Mouse (Mus musculus): Measurements from ENCODE around the gene Nepn. TPM values are rescaled to one million over a fixed set of nuclear protein-coding genes. Genes with fewer than 3 reads are reported as not detected.

Gene Nepn
- polyA plus RNA-seq, 1 experiment from 2014 or later, result not detected

DNA sequence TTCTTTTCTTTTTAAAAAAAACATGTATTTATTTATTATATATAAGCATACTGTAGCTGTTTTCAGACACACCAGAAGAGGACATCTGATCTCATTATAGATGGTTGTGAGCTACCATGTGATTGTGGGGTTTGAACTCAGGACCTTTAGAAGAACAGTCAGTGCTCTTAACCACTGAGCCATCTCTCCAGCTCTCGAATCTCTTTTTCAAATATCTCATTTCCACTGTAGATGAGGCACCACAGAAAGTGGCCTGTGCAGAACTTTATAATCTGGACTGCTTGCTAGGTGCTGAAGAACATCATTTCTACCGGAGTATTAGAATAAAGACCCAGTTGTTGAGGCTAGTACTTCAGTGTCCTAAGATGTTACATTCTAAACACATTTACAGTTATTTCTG is 26.2 kb downstream of the Nepn start:
- WGBS, result 85% methylated on average over 2 of the region's 2 CpGs
- no peak overlapping the region for H3K9ac ChIP-seq
- no peak overlapping the region for H3K4me2 ChIP-seq
- H3K4me3 ChIP-seq, result no peak overlapping the region
- no peaks in the 10 kb centered on the region for H3K9me3 ChIP-seq
- no peaks in the 10 kb centered on the region for H3K36me3 ChIP-seq
- no peaks in the 10 kb centered on the region for H3K27me3 ChIP-seq
- ATAC-seq (ENCODE audit: insufficient number of reproducible peaks, low FRiP score, low TSS enrichment, low read depth), result no peak
- no peak overlapping the region for H3K27ac ChIP-seq
- H3K4me1 ChIP-seq, result peaks cover 18% of the 10 kb centered on the region

GRCm38 (mm10) chr10:52416458-52416857 is 27.7 kb downstream of the Nepn start:
- 5% methylated on average over 2 of the region's 2 CpGs for WGBS
- H3K36me3 ChIP-seq, result no peaks in the 10 kb centered on the region
- H3K9ac ChIP-seq, result no peak overlapping the region
- H3K4me1 ChIP-seq, result peaks cover 18% of the 10 kb centered on the region
- ATAC-seq (ENCODE audit: insufficient number of reproducible peaks, low FRiP score, low TSS enrichment, low read depth), result no peak
- H3K27me3 ChIP-seq, result no peaks in the 10 kb centered on the region
- peak overlapping the region; percentile 48 for H3K4me2 ChIP-seq
- H3K9me3 ChIP-seq, result no peaks in the 10 kb centered on the region
- 0 out of 2 replicates have a peak overlapping the region, but pooled peaks have one; percentile 69 for H3K27ac ChIP-seq
- H3K4me3 ChIP-seq, result peak overlapping the region; percentile 97; the same call in 1 of the 2 replicates

DNA sequence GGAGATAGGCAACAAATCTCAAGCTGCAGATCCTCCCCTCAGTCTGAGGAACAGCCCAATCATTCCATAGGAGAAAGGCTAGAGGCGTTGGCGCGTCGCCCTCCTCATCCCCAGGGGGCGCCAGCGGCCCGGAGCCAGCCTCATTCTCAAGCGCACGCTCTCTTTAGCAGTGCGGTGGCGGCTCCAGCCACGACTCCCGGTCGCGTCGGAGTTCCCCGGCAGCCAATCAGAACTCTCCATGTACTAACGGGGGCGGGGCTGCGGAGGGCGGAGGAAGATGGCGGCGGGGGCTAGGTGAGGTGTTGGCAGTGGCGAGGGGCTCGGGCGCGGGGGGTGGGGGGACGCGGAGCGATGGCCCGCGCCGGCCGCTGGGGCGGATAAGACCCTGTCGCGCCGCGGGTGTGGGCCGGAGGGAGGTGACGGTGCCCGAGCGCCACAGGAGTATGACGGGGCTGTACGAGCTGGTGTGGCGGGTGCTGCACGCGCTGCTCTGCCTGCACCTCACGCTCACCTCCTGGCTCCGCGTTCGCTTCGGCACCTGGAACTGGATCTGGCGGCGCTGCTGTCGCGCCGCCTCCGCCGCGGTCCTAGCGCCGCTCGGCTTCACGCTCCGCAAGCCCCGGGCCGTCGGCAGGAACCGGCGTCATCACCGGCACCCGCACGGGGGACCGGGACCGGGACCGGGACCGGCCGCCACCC is 28.7 kb downstream of the Nepn start, which contains the start of gene Nus1:
TSS of gene Nus1 (plus strand) at position 249 of the 699 bp plus-strand sequence.
- peak within 1 kb of the TSS; percentile 88 for H3K9ac ChIP-seq
- peak within 1 kb of the TSS; percentile 96 for H3K27ac ChIP-seq
- no peaks in the 10 kb centered on the region for H3K36me3 ChIP-seq
- no peaks in the 10 kb centered on the region for H3K27me3 ChIP-seq
- peak within 1 kb of the TSS; percentile 59 for H3K4me2 ChIP-seq
- 1% methylated on average over 71 of the region's 79 CpGs for WGBS
- no peaks in the 10 kb centered on the region for H3K9me3 ChIP-seq
- H3K4me3 ChIP-seq, result peak within 1 kb of the TSS; percentile 97
- peaks cover 18% of the 10 kb centered on the region for H3K4me1 ChIP-seq
- ATAC-seq (ENCODE audit: insufficient number of reproducible peaks, low FRiP score, low TSS enrichment, low read depth), result peak; percentile 99

DNA sequence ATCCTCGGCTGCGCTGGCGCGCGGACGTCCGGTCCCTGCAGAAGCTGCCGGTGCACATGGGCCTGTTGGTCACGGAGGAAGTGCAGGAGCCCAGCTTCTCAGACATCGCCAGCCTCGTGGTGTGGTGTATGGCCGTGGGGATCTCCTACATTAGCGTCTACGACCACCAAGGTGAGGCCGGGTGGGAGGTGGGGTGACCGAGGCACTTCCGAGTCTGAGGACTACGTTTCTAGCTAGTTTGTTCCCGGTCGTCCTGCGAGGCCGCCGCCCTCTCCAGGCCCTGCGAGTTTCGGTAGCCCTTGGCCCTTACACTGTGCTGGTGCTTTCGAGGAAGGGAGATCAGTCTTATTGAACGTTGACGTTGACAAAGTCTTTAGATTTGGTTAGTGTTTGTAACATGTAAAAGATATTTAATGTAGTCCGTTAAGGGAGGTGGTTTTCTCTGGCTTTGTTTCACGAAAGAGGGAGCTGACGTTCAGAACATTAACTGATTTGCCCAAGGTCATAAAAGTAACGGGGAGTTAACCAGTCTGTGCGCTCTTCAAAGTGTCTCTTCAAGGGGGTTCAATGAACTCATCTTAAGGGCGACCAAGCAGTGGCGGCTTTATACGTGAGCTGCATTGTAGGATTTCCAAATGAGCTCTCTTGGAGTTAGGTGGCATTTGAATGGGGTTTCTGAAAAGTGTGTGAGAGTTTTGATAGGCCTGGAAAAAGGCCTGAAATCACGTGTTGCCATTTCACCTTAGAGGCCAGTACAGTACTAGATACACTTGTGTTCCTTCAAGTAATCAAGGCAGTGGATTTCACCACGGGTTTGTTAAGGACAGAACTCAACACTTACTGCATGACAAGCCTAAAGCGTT is 29.5 kb downstream of the Nepn start:
- H3K4me2 ChIP-seq, result peak overlapping the region; percentile 59
- H3K27ac ChIP-seq, result peak overlapping the region; percentile 96
- ATAC-seq (ENCODE audit: insufficient number of reproducible peaks, low FRiP score, low TSS enrichment, low read depth), result peak; percentile 17; the same call in 1 of the 2 replicates
- peak overlapping the region; percentile 97 for H3K4me3 ChIP-seq
- no peaks in the 10 kb centered on the region for H3K9me3 ChIP-seq
- H3K36me3 ChIP-seq, result no peaks in the 10 kb centered on the region
- H3K4me1 ChIP-seq, result peaks cover 18% of the 10 kb centered on the region
- no peaks in the 10 kb centered on the region for H3K27me3 ChIP-seq
- WGBS, result 1% methylated on average over 39 of the region's 39 CpGs
- H3K9ac ChIP-seq, result peak overlapping the region; percentile 88

GRCm38 (mm10) chr10:52418931-52419330 is 30.2 kb downstream of the Nepn start:
- 54% methylated on average over 5 of the region's 5 CpGs for WGBS
- ATAC-seq (ENCODE audit: insufficient number of reproducible peaks, low FRiP score, low TSS enrichment, low read depth), result no peak
- Histone ChIP-seq H3K9ac (peak overlapping the region; percentile 88; the same call in 1 of the 2 replicates), H3K4me1 (peaks cover 18% of the 10 kb centered on the region), H3K27ac (no peak overlapping the region), H3K4me3 (peak overlapping the region; percentile 97), H3K27me3 (no peaks in the 10 kb centered on the region), H3K4me2 (peak overlapping the region; percentile 59), H3K9me3 (no peaks in the 10 kb centered on the region), H3K36me3 (no peaks in the 10 kb centered on the region)

- Histone ChIP-seq H3K27ac (no peak overlapping the region), H3K36me3 (no peaks in the 10 kb centered on the region), H3K27me3 (no peaks in the 10 kb centered on the region), H3K9me3 (no peaks in the 10 kb centered on the region), H3K4me3 (peak overlapping the region; percentile 97), H3K4me1 (peaks cover 18% of the 10 kb centered on the region), H3K4me2 (peak overlapping the region; percentile 59; the same call in 1 of the 2 replicates), H3K9ac (no peak overlapping the region)
- WGBS, result 69% methylated on average over 4 of the region's 4 CpGs
- no peak for ATAC-seq (ENCODE audit: insufficient number of reproducible peaks, low FRiP score, low TSS enrichment, low read depth)
These were observed 30.6 kb downstream of the Nepn start for GRCm38 (mm10) chr10:52419402-52419801.

- H3K9me3 ChIP-seq, result no peaks in the 10 kb centered on the region
- WGBS, result 80% methylated on average over 1 of the region's 1 CpGs
These were observed 31.8 kb downstream of the Nepn start for GRCm38 (mm10) chr10:52420526-52420925.

GRCm38 (mm10) chr10:52421716-52422115 is 32.9 kb downstream of the Nepn start:
- Histone ChIP-seq H3K9me3 (no peaks in the 10 kb centered on the region), H3K4me3 (no peak overlapping the region), H3K36me3 (no peaks in the 10 kb centered on the region), H3K27me3 (no peaks in the 10 kb centered on the region), H3K27ac (no peak overlapping the region), H3K4me1 (peaks cover 14% of the 10 kb centered on the region), H3K9ac (no peak overlapping the region), H3K4me2 (no peak overlapping the region)
- 90% methylated on average over 6 of the region's 6 CpGs for WGBS
- no peak for ATAC-seq (ENCODE audit: insufficient number of reproducible peaks, low FRiP score, low TSS enrichment, low read depth)

More at GRCm38 (mm10) chr10:52420526-52420925, 31.8 kb downstream of the Nepn start:
- Histone ChIP-seq H3K36me3 (no peaks in the 10 kb centered on the region), H3K27ac (no peak overlapping the region), H3K4me1 (peaks cover 18% of the 10 kb centered on the region), H3K4me2 (no peak overlapping the region), H3K4me3 (no peak overlapping the region), H3K27me3 (no peaks in the 10 kb centered on the region), H3K9ac (no peak overlapping the region)
- ATAC-seq (ENCODE audit: insufficient number of reproducible peaks, low FRiP score, low TSS enrichment, low read depth), result no peak

GRCm38 (mm10) chr10:52423097-52423496 is 34.3 kb downstream of the Nepn start:
- no peak overlapping the region for H3K4me3 ChIP-seq
- no peak overlapping the region for H3K27ac ChIP-seq
- H3K4me1 ChIP-seq, result peaks cover 11% of the 10 kb centered on the region
- ATAC-seq (ENCODE audit: insufficient number of reproducible peaks, low FRiP score, low TSS enrichment, low read depth), result no peak
- 78% methylated on average over 2 of the region's 2 CpGs for WGBS
- H3K9ac ChIP-seq, result no peak overlapping the region
- H3K4me2 ChIP-seq, result no peak overlapping the region
- H3K36me3 ChIP-seq, result no peaks in the 10 kb centered on the region
- no peaks in the 10 kb centered on the region for H3K9me3 ChIP-seq
- H3K27me3 ChIP-seq, result no peaks in the 10 kb centered on the region

DNA sequence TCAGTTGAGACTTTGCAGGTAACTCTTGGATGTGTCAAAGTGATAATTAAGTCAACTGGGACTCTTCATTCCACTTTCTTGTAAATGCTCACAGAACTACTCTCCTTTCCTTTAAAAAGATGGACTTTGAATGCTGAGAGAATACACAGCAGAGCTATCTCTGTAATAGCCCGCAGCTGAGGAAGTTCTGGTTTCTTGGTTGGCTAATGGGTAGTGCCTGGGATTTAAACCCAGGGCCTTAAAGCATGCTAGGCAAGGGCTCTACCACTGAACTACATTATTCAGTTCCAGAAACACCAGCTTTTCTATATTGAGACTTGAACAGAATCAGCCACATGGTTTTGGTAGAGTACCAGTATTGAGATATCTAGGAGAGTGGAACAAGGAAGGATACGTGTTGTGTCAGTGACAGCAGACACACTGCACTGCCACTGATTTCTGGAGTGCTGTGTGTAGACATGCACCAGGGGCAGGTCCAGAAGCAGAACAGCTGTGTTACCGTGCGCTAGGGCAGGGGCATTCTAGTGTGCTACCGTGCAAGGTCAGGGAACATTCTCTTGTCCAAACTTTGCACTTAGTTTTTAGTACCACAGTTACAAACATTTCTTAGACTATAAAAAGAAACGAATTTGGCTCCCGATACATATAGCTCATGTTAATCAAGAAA is 37.7 kb downstream of the Nepn start:
- no peak overlapping the region for H3K27ac ChIP-seq
- H3K4me2 ChIP-seq, result no peak overlapping the region
- no peaks in the 10 kb centered on the region for H3K4me1 ChIP-seq
- 73% methylated on average over 7 of the region's 7 CpGs for WGBS
- H3K27me3 ChIP-seq, result no peaks in the 10 kb centered on the region
- H3K9me3 ChIP-seq, result no peaks in the 10 kb centered on the region
- H3K36me3 ChIP-seq, result peaks cover 11% of the 10 kb centered on the region; the same call in 1 of the 2 replicates
- no peak for ATAC-seq (ENCODE audit: insufficient number of reproducible peaks, low FRiP score, low TSS enrichment, low read depth)
- H3K9ac ChIP-seq, result no peak overlapping the region
- no peak overlapping the region for H3K4me3 ChIP-seq

DNA sequence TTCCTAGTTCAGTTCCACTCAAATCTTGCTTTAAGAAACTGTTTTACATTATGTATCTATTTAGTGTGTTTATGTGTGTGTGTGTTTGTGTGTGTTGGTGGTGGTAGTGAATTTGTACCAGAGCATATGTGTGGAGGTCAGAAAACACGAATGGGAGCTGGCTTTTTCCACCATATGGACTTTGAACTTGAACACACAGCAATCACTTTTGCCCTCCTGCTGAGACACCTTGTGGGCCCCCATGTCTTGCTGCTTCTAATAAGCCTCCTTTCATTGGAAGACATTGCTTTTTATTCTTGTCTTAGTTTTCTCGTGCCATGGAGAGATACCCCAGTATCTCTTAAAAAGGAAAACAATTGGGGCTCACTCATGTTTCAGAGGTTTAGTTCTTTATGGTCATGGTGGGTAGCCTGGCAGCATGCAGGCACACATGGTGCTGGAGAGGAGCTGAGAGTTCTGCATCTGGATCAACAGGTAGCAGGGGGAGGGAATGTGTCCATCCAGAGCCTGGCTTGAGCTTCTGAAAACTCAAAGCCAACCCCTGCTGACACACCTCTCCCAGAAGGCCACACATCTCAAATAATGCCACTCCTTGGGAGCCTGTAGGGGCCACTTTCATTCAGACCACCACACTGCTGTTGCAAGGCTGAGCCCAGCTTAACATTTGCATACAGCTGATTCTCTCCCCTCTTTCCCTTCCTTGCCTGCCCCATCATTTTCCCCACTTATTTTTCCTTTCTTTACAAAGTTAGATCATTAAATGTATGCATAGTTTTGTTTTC is 39.1 kb downstream of the Nepn start:
- Histone ChIP-seq H3K4me3 (no peak overlapping the region), H3K9ac (no peak overlapping the region), H3K27me3 (no peaks in the 10 kb centered on the region), H3K9me3 (no peaks in the 10 kb centered on the region), H3K4me1 (no peaks in the 10 kb centered on the region), H3K36me3 (peaks cover 20% of the 10 kb centered on the region), H3K4me2 (no peak overlapping the region), H3K27ac (no peak overlapping the region)
- no peak for ATAC-seq (ENCODE audit: insufficient number of reproducible peaks, low FRiP score, low TSS enrichment, low read depth)
- WGBS, result 40% methylated on average over 2 of the region's 2 CpGs
